Mouse (Mus musculus) ES-E14 (cell line): ENCODE data around the gene Vta1. TPM values are rescaled to one million over a fixed set of nuclear protein-coding genes. Genes with fewer than 3 reads are reported as not detected.

Experiments
- DNase-seq: peaks from one replicate; pipeline ENCODE4 v3.0.0-alpha.2; 2013; ENCODE audit warnings: low read depth, low spot score
- H3K27ac ChIP-seq: 2 replicates; pipeline ENCODE4 v1.5.1; 2012; ENCODE audit warnings: low read depth, mild to moderate bottlenecking, low read length, moderate library complexity, mixed read lengths; ENCODE audit not compliant: poor library complexity, insufficient read depth, severe bottlenecking
- H3K36me3 ChIP-seq: 2 replicates; pipeline ENCODE4 v1.6.1; 2012; ENCODE audit warnings: mild to moderate bottlenecking, low read length, moderate library complexity, mixed read lengths; ENCODE audit not compliant: control insufficient read depth, poor library complexity, insufficient read depth, severe bottlenecking
- H3K4me1 ChIP-seq, 2 experiments: fragments of 150-350 bp in 1 of 2; sonication (generic) in 1 of 2; 2 replicates each; pipeline ENCODE4 v1.6.1; 2012; ENCODE audit warnings: low read length in 2 of 2, mild to moderate bottlenecking in 1 of 2, mixed read lengths in 1 of 2; ENCODE audit not compliant: control insufficient read depth in 2 of 2, insufficient read depth in 2 of 2, poor library complexity in 1 of 2
- H3K4me3 ChIP-seq, 2 experiments: fragments of 150-350 bp in 1 of 2; sonication (generic) in 1 of 2; 2 replicates each; pipeline ENCODE4 v1.5.1; 2012; ENCODE audit warnings: low read length in 2 of 2, low read depth in 1 of 2, mild to moderate bottlenecking in 1 of 2, mixed read lengths in 1 of 2; ENCODE audit not compliant: insufficient read depth in 1 of 2, poor library complexity in 1 of 2, severe bottlenecking in 1 of 2
- H3K9ac ChIP-seq: 2 replicates; pipeline ENCODE4 v1.6.1; 2012; ENCODE audit warnings: low read depth, mild to moderate bottlenecking, low read length, mixed read lengths; ENCODE audit not compliant: poor library complexity, insufficient read depth, severe bottlenecking
- H3K9me3 ChIP-seq: fragments of 150-350 bp; sonication (generic); 2 replicates; pipeline ENCODE4 v1.6.1; 2012; ENCODE audit warnings: low read depth, mild to moderate bottlenecking, low read length; ENCODE audit not compliant: control insufficient read depth, insufficient read depth
- CHD2 ChIP-seq: IDR thresholded peaks from 2 replicates; pipeline ENCODE4 v1.6.1; 2014; ENCODE audit warnings: mild to moderate bottlenecking, low read depth, low read length, inconsistent platforms
- HCFC1 ChIP-seq: IDR thresholded peaks from 2 replicates; pipeline ENCODE4 v1.6.1; 2012; ENCODE audit warnings: low read length, inconsistent platforms, borderline replicate concordance; ENCODE audit not compliant: insufficient read depth
- MAFK ChIP-seq: IDR thresholded peaks from 2 replicates; pipeline ENCODE4 v1.6.1; 2014; ENCODE audit warnings: mild to moderate bottlenecking, low read depth, low read length, inconsistent platforms; ENCODE audit not compliant: insufficient read depth
- ZC3H11A ChIP-seq: IDR thresholded peaks from 2 replicates; pipeline ENCODE4 v1.6.1; 2012; ENCODE audit warnings: low read depth, mild to moderate bottlenecking, inconsistent platforms, low read length, borderline replicate concordance
- ZNF384 ChIP-seq: IDR thresholded peaks from 2 replicates; pipeline ENCODE4 v1.6.1; 2012; ENCODE audit warnings: low read depth, low read length, inconsistent platforms
- in situ Hi-C, 2 experiments: fragments of 600-800 bp; cut with MboI; formaldehyde crosslinking; loops; one replicate each; pipeline ENCODE4 v1.15.1; 2025; ENCODE audit warnings: low sequenced_read_pairs in 2 of 2, inconsistent platforms in 1 of 2; ENCODE audit not compliant: unreplicated experiment in 2 of 2
- total RNA-seq: library from RNA; depleted of rRNA; stranded (reverse); fragments of 300-350 nt; gene quantifications from 2 replicates; pipeline ENCODE4 v1.2.3, GENCODE M21; 2012; rRNA removed

Gene Vta1
- total RNA-seq, 1 experiment, result 45.2 TPM

DNA sequence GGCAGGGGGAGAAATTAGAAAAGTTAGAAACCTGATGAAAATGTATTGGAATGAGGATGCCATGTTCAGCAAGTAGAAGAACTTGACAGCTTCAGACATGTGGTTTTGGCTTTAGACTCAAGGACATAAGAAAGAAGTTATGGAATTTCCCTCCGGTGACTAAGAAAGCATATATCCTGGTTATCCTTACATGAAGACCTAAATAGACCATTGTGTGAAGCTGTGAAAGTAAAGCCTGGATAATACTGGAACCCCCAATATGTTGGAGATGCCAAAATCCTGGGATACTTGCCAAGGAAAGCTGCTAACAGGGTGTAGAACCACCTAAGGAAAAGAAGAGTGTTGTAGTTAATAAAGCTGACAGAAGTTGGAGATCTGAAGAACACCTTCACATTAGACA is 79.7 kb downstream of the Vta1 start:
- no peak overlapping the region for H3K9ac ChIP-seq
- H3K27ac ChIP-seq, result no peak overlapping the region
- in situ Hi-C loops, result no loop called here
- no peaks in the 10 kb centered on the region for H3K4me1 ChIP-seq
- DNase-seq, result no peak
- no peak overlapping the region for H3K4me3 ChIP-seq
- H3K36me3 ChIP-seq, result no peaks in the 10 kb centered on the region
- TF ChIP-seq CHD2 (no peak), HCFC1 (no peak), ZNF384 (no peak), ZC3H11A (no peak), MAFK (no peak)
- H3K9me3 ChIP-seq, result no peaks in the 10 kb centered on the region

GRCm38 (mm10) chr10:14619156-14619555 is 86.2 kb downstream of the Vta1 start:
- Histone ChIP-seq H3K36me3 (no peaks in the 10 kb centered on the region), H3K4me3 (no peak overlapping the region), H3K9ac (no peak overlapping the region), H3K9me3 (no peaks in the 10 kb centered on the region; the same call in 1 of the 2 replicates), H3K4me1 (no peaks in the 10 kb centered on the region), H3K27ac (no peak overlapping the region)
- TF ChIP-seq ZC3H11A (no peak), ZNF384 (no peak), MAFK (no peak), CHD2 (no peak), HCFC1 (no peak)
- in situ Hi-C loops, result no loop called here
- no peak for DNase-seq

GRCm38 (mm10) chr10:14618301-14618700 is 87.1 kb downstream of the Vta1 start:
- no peaks in the 10 kb centered on the region; the same call in 1 of the 2 replicates for H3K9me3 ChIP-seq
- H3K27ac ChIP-seq, result no peak overlapping the region
- DNase-seq, result no peak
- H3K4me1 ChIP-seq, result no peaks in the 10 kb centered on the region
- in situ Hi-C loops, result no loop called here
- no peak overlapping the region for H3K4me3 ChIP-seq
- TF ChIP-seq HCFC1 (no peak), CHD2 (no peak), ZC3H11A (no peak), ZNF384 (no peak), MAFK (no peak)
- H3K36me3 ChIP-seq, result no peaks in the 10 kb centered on the region
- no peak overlapping the region for H3K9ac ChIP-seq

DNA sequence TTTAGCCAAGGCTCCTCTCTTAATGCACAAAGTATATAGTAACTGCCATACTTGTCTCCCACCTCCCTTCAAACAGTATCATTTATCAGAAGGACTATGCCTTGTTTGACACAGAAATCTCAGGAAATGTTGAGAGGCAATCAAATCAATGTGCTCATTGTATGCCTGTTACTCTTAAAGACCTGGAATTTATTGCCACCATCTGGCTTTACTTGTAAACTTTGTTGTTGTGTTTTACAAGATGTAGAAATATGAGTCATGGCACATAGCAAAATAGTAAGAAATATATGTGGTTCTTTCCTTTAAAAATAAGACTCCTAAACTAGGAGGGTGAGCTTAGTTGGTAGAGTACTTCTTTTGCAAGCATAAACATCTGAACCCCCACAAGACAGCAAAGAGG is 89.9 kb downstream of the Vta1 start:
- Histone ChIP-seq H3K9me3 (no peaks in the 10 kb centered on the region; the same call in 1 of the 2 replicates), H3K9ac (no peak overlapping the region), H3K27ac (no peak overlapping the region), H3K36me3 (no peaks in the 10 kb centered on the region), H3K4me1 (no peaks in the 10 kb centered on the region), H3K4me3 (no peak overlapping the region)
- in situ Hi-C loops, result no loop called here
- no peak for DNase-seq
- TF ChIP-seq ZC3H11A (no peak), ZNF384 (no peak)

- no peak for DNase-seq
- H3K9me3 ChIP-seq, result 0 out of 2 replicates have a peak, but pooled peaks cover 1% of the 10 kb centered on the region
- in situ Hi-C loops, result no loop called here
- H3K27ac ChIP-seq, result no peak overlapping the region
- H3K9ac ChIP-seq, result no peak overlapping the region
- TF ChIP-seq ZNF384 (no peak), HCFC1 (no peak), MAFK (no peak), ZC3H11A (no peak), CHD2 (no peak)
- no peaks in the 10 kb centered on the region for H3K36me3 ChIP-seq
- no peak overlapping the region for H3K4me3 ChIP-seq
- H3K4me1 ChIP-seq, result no peaks in the 10 kb centered on the region
Measured at GRCm38 (mm10) chr10:14607597-14607996, 97.8 kb downstream of the Vta1 start.

Other genes with a start within 250 kb of the Vta1 start
- gene Adgrg6, start 159.9 kb downstream of the Vta1 start, total RNA-seq, result 0.69 and 2.7 TPM in 2 replicates
- 0.27 and 0.53 TPM in 2 replicates for gene Nmbr, start within 50 bp of the Vta1 start, total RNA-seq
- gene Gje1, start 12.7 kb upstream of the Vta1 start, total RNA-seq, result not detected in 2 replicates